Mouse (Mus musculus) hindbrain, embryonic 16.5 days (tissue): ENCODE measurements around the gene 3110040N11Rik. TPM values are rescaled to one million over a fixed set of nuclear protein-coding genes. Genes with fewer than 3 reads are reported as not detected.

Source experiments
- ATAC-seq: fragments of 200-750 bp; cut with Nextera tagmentation; 2 replicates; pipeline ENCODE4 v1.8.0; 2017; ENCODE audit warnings: moderate TSS enrichment, moderate library complexity
- H3K27ac ChIP-seq: fragments of 300-500 bp; sonication (generic); 2 replicates; pipeline ENCODE4 v1.5.1; 2014; ENCODE audit warnings: low read depth, mild to moderate bottlenecking, control low read depth, low read length, moderate library complexity
- H3K27me3 ChIP-seq: fragments of 300-500 bp; sonication (generic); replicated peaks from 2 replicates; pipeline ENCODE4 v1.6.1; 2014; ENCODE audit warnings: low read length; ENCODE audit not compliant: control insufficient read depth, insufficient read depth
- H3K36me3 ChIP-seq: fragments of 300-500 bp; sonication (generic); 2 replicates; pipeline ENCODE4 v1.6.1; 2014; ENCODE audit warnings: mild to moderate bottlenecking, low read length, moderate library complexity, mixed read lengths; ENCODE audit not compliant: control insufficient read depth, insufficient read depth
- H3K4me1 ChIP-seq: fragments of 300-500 bp; sonication (generic); 2 replicates; pipeline ENCODE4 v1.6.1; 2014; ENCODE audit warnings: low read depth, low read length; ENCODE audit not compliant: control insufficient read depth, insufficient read depth
- H3K4me2 ChIP-seq: fragments of 300-500 bp; sonication (generic); 2 replicates; pipeline ENCODE4 v1.6.1; 2014; ENCODE audit warnings: mild to moderate bottlenecking, low read length, control low read depth, moderate library complexity
- H3K4me3 ChIP-seq: fragments of 300-500 bp; sonication (generic); 2 replicates; pipeline ENCODE4 v1.5.1; 2014; ENCODE audit warnings: mild to moderate bottlenecking, low read length, control low read depth, moderate library complexity
- H3K9ac ChIP-seq: fragments of 300-500 bp; sonication (generic); 2 replicates; pipeline ENCODE4 v1.6.1; 2014; ENCODE audit warnings: low read depth, mild to moderate bottlenecking, control low read depth, low read length, moderate library complexity
- H3K9me3 ChIP-seq: fragments of 300-500 bp; sonication (generic); 2 replicates; pipeline ENCODE4 v1.6.1; 2014; ENCODE audit warnings: mild to moderate bottlenecking, low read length, moderate library complexity; ENCODE audit not compliant: control insufficient read depth
- WGBS: fragments of 180-500 bp; shearing (Covaris S2); extraction: QIAGEN DNeasy Blood & Tissue Kit; methylation state at CpG from one replicate; pipeline ENCODE4 v1.1.7; 2014; 5-methylcytosine and 5-hydroxymethylcytosine counted together
- polyA plus RNA-seq: library from polyadenylated mRNA; unstranded; fragments of >200 nt; fragmentation: Nextera tagmentation; extraction: Ambion mirVana; gene quantifications from 2 replicates; pipeline ENCODE4 v1.2.1, GENCODE M21; 2015

3110040N11Rik gene
- polyA plus RNA-seq, 1 experiment from 2014 or later: 50.3 TPM

- no peak overlapping the region for H3K27ac ChIP-seq
- no peaks in the 10 kb centered on the region for H3K9me3 ChIP-seq
- 70% methylated on average over 3 of the region's 3 CpGs for WGBS
- ATAC-seq: no peak
- no peak overlapping the region for H3K4me3 ChIP-seq
- H3K27me3 ChIP-seq: no peaks in the 10 kb centered on the region
- H3K36me3 ChIP-seq: no peaks in the 10 kb centered on the region
- no peak overlapping the region; the same call in 1 of the 2 replicates for H3K4me2 ChIP-seq
- no peak overlapping the region for H3K9ac ChIP-seq
- H3K4me1 ChIP-seq: peaks cover 30% of the 10 kb centered on the region
These were observed 35.6 kb upstream of the 3110040N11Rik start for GRCm38 (mm10) chr7:81824906-81825305.

GRCm38 (mm10) chr7:81806067-81806466 is 16.8 kb upstream of the 3110040N11Rik start:
- H3K9me3 ChIP-seq: no peaks in the 10 kb centered on the region
- ATAC-seq: 0 out of 2 replicates have a peak, but pooled peaks have one; percentile 48
- WGBS: 62% methylated on average over 5 of the region's 5 CpGs
- H3K27me3 ChIP-seq: no peaks in the 10 kb centered on the region
- no peak overlapping the region for H3K4me3 ChIP-seq
- H3K9ac ChIP-seq: no peak overlapping the region
- peaks cover 2% of the 10 kb centered on the region; the same call in 1 of the 2 replicates for H3K4me1 ChIP-seq
- H3K4me2 ChIP-seq: no peak overlapping the region
- H3K36me3 ChIP-seq: 0 out of 2 replicates have a peak, but pooled peaks cover 4% of the 10 kb centered on the region
- H3K27ac ChIP-seq: no peak overlapping the region

- peak overlapping the region; percentile 85 for H3K4me2 ChIP-seq
- ATAC-seq: peak; percentile 10
These were observed 742 bp downstream of the 3110040N11Rik start for GRCm38 (mm10) chr7:81788536-81788935.

GRCm38 (mm10) chr7:81777667-81778218 is 11.5 kb downstream of the 3110040N11Rik start:
- ATAC-seq: no peak
- H3K27ac ChIP-seq: no peak overlapping the region
- peaks cover 7% of the 10 kb centered on the region for H3K9me3 ChIP-seq
- H3K9ac ChIP-seq: no peak overlapping the region
- WGBS: 68% methylated on average over 10 of the region's 10 CpGs
- no peak overlapping the region for H3K4me2 ChIP-seq
- no peaks in the 10 kb centered on the region for H3K4me1 ChIP-seq
- no peak overlapping the region for H3K4me3 ChIP-seq
- no peaks in the 10 kb centered on the region for H3K27me3 ChIP-seq
- peaks cover 16% of the 10 kb centered on the region for H3K36me3 ChIP-seq

More at GRCm38 (mm10) chr7:81788536-81788935, 742 bp downstream of the 3110040N11Rik start:
- Histone ChIP-seq H3K9ac (peak overlapping the region; percentile 87), H3K36me3 (peaks cover 2% of the 10 kb centered on the region; the same call in 1 of the 2 replicates), H3K27me3 (no peaks in the 10 kb centered on the region), H3K9me3 (no peaks in the 10 kb centered on the region), H3K4me3 (peak overlapping the region; percentile 72), H3K4me1 (peaks cover 12% of the 10 kb centered on the region), H3K27ac (peak overlapping the region; percentile 99)
- 3% methylated on average over 5 of the region's 5 CpGs for WGBS

GRCm38 (mm10) chr7:81775325-81775724 is 14.0 kb downstream of the 3110040N11Rik start:
- no peak overlapping the region for H3K4me3 ChIP-seq
- no peak for ATAC-seq
- peaks cover 5% of the 10 kb centered on the region for H3K36me3 ChIP-seq
- no peak overlapping the region for H3K4me2 ChIP-seq
- H3K27ac ChIP-seq: no peak overlapping the region
- H3K4me1 ChIP-seq: no peaks in the 10 kb centered on the region
- no peaks in the 10 kb centered on the region for H3K27me3 ChIP-seq
- no peak overlapping the region for H3K9ac ChIP-seq
- peaks cover 4% of the 10 kb centered on the region for H3K9me3 ChIP-seq
- WGBS: 71% methylated on average over 5 of the region's 5 CpGs

- Histone ChIP-seq H3K36me3 (no peaks in the 10 kb centered on the region; the same call in 1 of the 2 replicates), H3K4me2 (no peak overlapping the region), H3K27ac (peak overlapping the region; percentile 44; the same call in 1 of the 2 replicates), H3K9ac (no peak overlapping the region), H3K9me3 (peaks cover 4% of the 10 kb centered on the region; the same call in 1 of the 2 replicates), H3K4me3 (no peak overlapping the region), H3K4me1 (no peaks in the 10 kb centered on the region), H3K27me3 (no peaks in the 10 kb centered on the region)
- 84% methylated on average over 10 of the region's 10 CpGs for WGBS
- peak; percentile 37; the same call in 1 of the 2 replicates for ATAC-seq
These were observed 16.3 kb downstream of the 3110040N11Rik start for GRCm38 (mm10) chr7:81772786-81773539.

GRCm38 (mm10) chr7:81763110-81763845 is 26.0 kb downstream of the 3110040N11Rik start:
- peak overlapping the region; percentile 70 for H3K27ac ChIP-seq
- no peaks in the 10 kb centered on the region for H3K9me3 ChIP-seq
- ATAC-seq: peak; percentile 61; the same call in 1 of the 2 replicates
- H3K36me3 ChIP-seq: no peaks in the 10 kb centered on the region
- WGBS: 3% methylated on average over 48 of the region's 60 CpGs
- peak overlapping the region; percentile 78 for H3K9ac ChIP-seq
- peak overlapping the region; percentile 98 for H3K4me3 ChIP-seq
- H3K4me1 ChIP-seq: peaks cover 9% of the 10 kb centered on the region
- no peaks in the 10 kb centered on the region for H3K27me3 ChIP-seq
- H3K4me2 ChIP-seq: peak overlapping the region; percentile 95

GRCm38 (mm10) chr7:81762180-81763109 is 26.8 kb downstream of the 3110040N11Rik start, which contains the start of gene Ramac:
Gene Ramac, plus strand, starts transcription at chr7:81762925.
- H3K4me3 ChIP-seq: peak within 1 kb of the TSS; percentile 98
- H3K9me3 ChIP-seq: no peaks in the 10 kb centered on the region
- H3K27ac ChIP-seq: peak within 1 kb of the TSS; percentile 70
- no peaks in the 10 kb centered on the region for H3K36me3 ChIP-seq
- peak within 1 kb of the TSS; percentile 78 for H3K9ac ChIP-seq
- H3K27me3 ChIP-seq: no peaks in the 10 kb centered on the region
- WGBS: under 1% methylated on average over 54 of the region's 56 CpGs
- H3K4me1 ChIP-seq: peaks cover 9% of the 10 kb centered on the region
- peak; percentile 97 for ATAC-seq
- peak within 1 kb of the TSS; percentile 95 for H3K4me2 ChIP-seq
